Mouse (Mus musculus) kidney, adult 2 months (tissue): ENCODE results near the gene Abi3bp. TPM values are rescaled to one million over a fixed set of nuclear protein-coding genes. Genes with fewer than 3 reads are reported as not detected.

ENCODE experiments used
- DNase-seq: peaks from one replicate; pipeline ENCODE4 v3.0.0; 2021
- H3K27ac ChIP-seq: fragments of 200-500 bp; 2 replicates; pipeline ENCODE4 v1.5.1; 2012; ENCODE audit warnings: low read depth, low read length, control low read depth, inconsistent platforms; ENCODE audit not compliant: insufficient read depth
- H3K27me3 ChIP-seq: fragments of 200-500 bp; replicated peaks from 2 replicates; pipeline ENCODE4 v1.6.1; 2012; ENCODE audit warnings: mild to moderate bottlenecking, moderate library complexity, low read length, inconsistent platforms; ENCODE audit not compliant: control insufficient read depth, insufficient read depth
- H3K36me3 ChIP-seq: fragments of 200-500 bp; 2 replicates; pipeline ENCODE4 v1.6.1; 2012; ENCODE audit warnings: mild to moderate bottlenecking, moderate library complexity, low read length, inconsistent platforms; ENCODE audit not compliant: control insufficient read depth, insufficient read depth
- H3K4me1 ChIP-seq: fragments of 200-500 bp; 2 replicates; pipeline ENCODE4 v1.6.1; 2011; ENCODE audit warnings: low read length; ENCODE audit not compliant: control insufficient read depth, insufficient read depth
- H3K4me3 ChIP-seq: fragments of 200-500 bp; 2 replicates; pipeline ENCODE4 v1.5.1; 2011; ENCODE audit warnings: mild to moderate bottlenecking, low read depth, low read length, control low read depth; ENCODE audit not compliant: insufficient read depth
- CTCF ChIP-seq: fragments of 200-500 bp; conservative IDR thresholded peaks from 2 replicates; pipeline ENCODE4 v1.5.1; 2011; ENCODE audit warnings: low read depth, mild to moderate bottlenecking, control low read depth, low read length, moderate library complexity, mixed read lengths; ENCODE audit not compliant: insufficient read depth, insufficient read length
- POLR2A ChIP-seq: fragments of 200-500 bp; IDR thresholded peaks from one replicate; pipeline ENCODE4 v1.6.1; 2011; ENCODE audit warnings: low read depth, low read length, control low read depth
- WGBS: fragments of 180-500 bp; shearing (Covaris S2); methylation state at CpG from one replicate; pipeline ENCODE4 v1.1.7; 2018; 5-methylcytosine and 5-hydroxymethylcytosine counted together
- polyA plus RNA-seq: library from polyadenylated mRNA; depleted of rRNA; stranded (reverse); fragments of >200 nt; gene quantifications from 2 replicates; pipeline ENCODE4 v1.2.3, GENCODE M21; 2012

The Abi3bp gene
- polyA plus RNA-seq, 1 experiment: 5.2 TPM

- Histone ChIP-seq H3K4me3 (no peak overlapping the region), H3K4me1 (no peaks in the 10 kb centered on the region; the same call in 1 of the 2 replicates), H3K27ac (no peak overlapping the region), H3K27me3 (no peaks in the 10 kb centered on the region), H3K36me3 (no peaks in the 10 kb centered on the region)
- 57% methylated on average over 3 of the region's 3 CpGs for WGBS
- peak; percentile 10 for DNase-seq
- no peak for TF ChIP-seq CTCF
- TF ChIP-seq POLR2A: no peak
Measured at GRCm38 (mm10) chr16:56502134-56502533, 24.5 kb downstream of the Abi3bp start.

- Histone ChIP-seq H3K27me3 (no peaks in the 10 kb centered on the region), H3K4me1 (no peaks in the 10 kb centered on the region; the same call in 1 of the 2 replicates), H3K27ac (no peak overlapping the region), H3K36me3 (no peaks in the 10 kb centered on the region), H3K4me3 (no peak overlapping the region)
- TF ChIP-seq CTCF (no peak), POLR2A (no peak)
- 92% methylated on average over 2 of the region's 2 CpGs for WGBS
- DNase-seq: no peak
Measured at GRCm38 (mm10) chr16:56503941-56504340, 26.3 kb downstream of the Abi3bp start.

- Histone ChIP-seq H3K27ac (0 out of 2 replicates have a peak overlapping the region, but pooled peaks have one; percentile 11), H3K4me3 (no peak overlapping the region), H3K36me3 (no peaks in the 10 kb centered on the region), H3K27me3 (no peaks in the 10 kb centered on the region), H3K4me1 (no peaks in the 10 kb centered on the region)
- WGBS: 83% methylated on average over 9 of the region's 9 CpGs
- DNase-seq: no peak
- TF ChIP-seq CTCF (no peak), POLR2A (no peak)
Measured at GRCm38 (mm10) chr16:56518024-56518423, 40.3 kb downstream of the Abi3bp start.

GRCm38 (mm10) chr16:56524359-56524758 lies 46.7 kb downstream of the Abi3bp start:
- DNase-seq: no peak
- TF ChIP-seq POLR2A (no peak), CTCF (peak; percentile 61)
- no peaks in the 10 kb centered on the region for H3K4me1 ChIP-seq

GRCm38 (mm10) chr16:56526482-56526881 lies 48.8 kb downstream of the Abi3bp start:
- Histone ChIP-seq H3K4me1 (no peaks in the 10 kb centered on the region), H3K4me3 (no peak overlapping the region), H3K27ac (no peak overlapping the region), H3K36me3 (no peaks in the 10 kb centered on the region), H3K27me3 (no peaks in the 10 kb centered on the region)
- TF ChIP-seq POLR2A (no peak), CTCF (no peak)
- no peak for DNase-seq
- WGBS: 96% methylated on average over 1 of the region's 1 CpGs

More at GRCm38 (mm10) chr16:56524359-56524758, 46.7 kb downstream of the Abi3bp start:
- Histone ChIP-seq H3K36me3 (no peaks in the 10 kb centered on the region), H3K4me3 (no peak overlapping the region), H3K27ac (no peak overlapping the region), H3K27me3 (no peaks in the 10 kb centered on the region)
- WGBS: 47% methylated on average over 8 of the region's 8 CpGs

- no peak overlapping the region for H3K4me3 ChIP-seq
- no peaks in the 10 kb centered on the region for H3K36me3 ChIP-seq
- TF ChIP-seq CTCF (no peak), POLR2A (no peak)
- WGBS: 63% methylated on average over 3 of the region's 3 CpGs
- no peaks in the 10 kb centered on the region for H3K4me1 ChIP-seq
- H3K27ac ChIP-seq: no peak overlapping the region
- no peak for DNase-seq
- H3K27me3 ChIP-seq: no peaks in the 10 kb centered on the region
Measured at GRCm38 (mm10) chr16:56528079-56528688, 50.5 kb downstream of the Abi3bp start.

- WGBS: 68% methylated on average over 1 of the region's 1 CpGs
- no peaks in the 10 kb centered on the region for H3K27me3 ChIP-seq
- TF ChIP-seq POLR2A: no peak
- TF ChIP-seq CTCF: no peak
- no peaks in the 10 kb centered on the region for H3K4me1 ChIP-seq
- no peak for DNase-seq
- H3K4me3 ChIP-seq: no peak overlapping the region
- H3K36me3 ChIP-seq: no peaks in the 10 kb centered on the region
- H3K27ac ChIP-seq: no peak overlapping the region
Measured at GRCm38 (mm10) chr16:56579536-56579935, 101.9 kb downstream of the Abi3bp start.
